Mouse (Mus musculus) right cerebral cortex, postnatal 4 days (tissue): ENCODE results near the gene Fuk.
"Not testable (repeated sequence)": the region's sequence is repeated elsewhere in the genome, so short reads cannot be mapped to it uniquely, and the experiment has no call there.

Experiments used
- DNase-seq: peaks from one replicate; pipeline ENCODE4 v3.0.0-alpha.2; 2022

Gene Fuk

GRCm38 (mm10) chr8:110861347-110862025, 40.8 kb downstream of the Fuk start:
- not testable (repeated sequence) for DNase-seq

GRCm38 (mm10) chr8:110859651-110860501, 42.4 kb downstream of the Fuk start:
- no peak for DNase-seq

- DNase-seq = no peak
Measured at GRCm38 (mm10) chr8:110856760-110857461, 45.4 kb downstream of the Fuk start.

- not testable (repeated sequence) for DNase-seq
Measured at GRCm38 (mm10) chr8:110856073-110856472, 46.2 kb downstream of the Fuk start.

- DNase-seq = no peak
Measured at GRCm38 (mm10) chr8:110851186-110851585, 51.1 kb downstream of the Fuk start.

- no peak for DNase-seq
Measured at GRCm38 (mm10) chr8:110847645-110848495, 54.4 kb downstream of the Fuk start.

GRCm38 (mm10) chr8:110847171-110847549, 55.1 kb downstream of the Fuk start:
- no peak for DNase-seq

- peak; percentile 79 for DNase-seq
Measured at GRCm38 (mm10) chr8:110846405-110847170, 55.7 kb downstream of the Fuk start, which contains the start of the genes Cog4 and Sf3b3. Cog4 (plus strand) TSS chr8:110846600. Sf3b3 (minus strand) TSS chr8:110846787.

- no peak for DNase-seq
Measured at GRCm38 (mm10) chr8:110845821-110846404, 56.4 kb downstream of the Fuk start.

- no peak for DNase-seq
Measured at GRCm38 (mm10) chr8:110844941-110845340, 57.3 kb downstream of the Fuk start.

- DNase-seq = no peak
Measured at GRCm38 (mm10) chr8:110843207-110843606, 59.1 kb downstream of the Fuk start.

GRCm38 (mm10) chr8:110842012-110842574, 60.2 kb downstream of the Fuk start:
- DNase-seq = no peak
